Mouse (Mus musculus) testis, adult 2 months (tissue): Measurements from ENCODE around the gene Gatad2a.

Experiments
- CTCF ChIP-seq: fragments of 200-500 bp; IDR thresholded peaks from 2 replicates; pipeline ENCODE4 v1.5.1; 2012; ENCODE audit warnings: low read depth, mild to moderate bottlenecking, inconsistent platforms, low read length, moderate library complexity; ENCODE audit not compliant: control insufficient read depth, insufficient read depth, insufficient replicate concordance
- POLR2A ChIP-seq: fragments of 200-500 bp; IDR thresholded peaks from 2 replicates; pipeline ENCODE4 v1.6.1; 2012; ENCODE audit warnings: low read depth, mild to moderate bottlenecking, inconsistent platforms, low read length, moderate library complexity; ENCODE audit not compliant: control insufficient read depth

GRCm38 (mm10) chr8:69860807-69861206 is 135.4 kb downstream of the Gatad2a start:
- peak; percentile 26; the same call in 1 of the 2 replicates for TF ChIP-seq CTCF
- no peak for TF ChIP-seq POLR2A
